Mouse (Mus musculus) testis, postnatal 14 days (tissue): ENCODE results near the gene Anxa4.
A peak's percentile ranks its signal among the peaks of the same experiment; 100 is the strongest.

Source experiments
- DNase-seq: peaks from one replicate; pipeline ENCODE4 v3.0.0; 2021; ENCODE audit warnings: low spot score

Anxa4 gene

GRCm38 (mm10) chr6:86800467-86800866, 7.1 kb upstream of the Anxa4 start:
- DNase-seq: no peak

DNA sequence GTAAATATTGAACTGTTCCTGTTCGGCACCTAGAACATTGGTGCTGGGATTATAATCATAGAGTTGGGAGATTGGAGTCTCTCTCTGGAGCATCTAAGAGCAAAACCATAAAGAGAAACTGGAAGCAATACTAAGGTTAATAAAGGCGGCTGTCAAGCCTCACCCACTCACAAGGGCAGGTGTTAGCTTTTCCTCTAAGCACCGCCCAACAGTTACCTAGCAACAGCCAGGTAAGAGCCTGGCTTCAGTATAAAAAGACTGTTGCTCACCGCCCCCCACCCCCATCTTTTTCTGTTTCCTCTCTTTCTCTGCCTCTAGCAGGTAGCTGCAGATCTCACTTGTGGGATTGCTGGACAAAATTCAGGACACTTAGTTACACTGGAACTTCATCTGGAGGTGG, 4.1 kb upstream of the Anxa4 start:
- no peak for DNase-seq

GRCm38 (mm10) chr6:86793957-86794356, 573 bp upstream of the Anxa4 start:
- no peak for DNase-seq

- no peak for DNase-seq
Observed at GRCm38 (mm10) chr6:86790351-86790943, 2.9 kb downstream of the Anxa4 start.

DNA sequence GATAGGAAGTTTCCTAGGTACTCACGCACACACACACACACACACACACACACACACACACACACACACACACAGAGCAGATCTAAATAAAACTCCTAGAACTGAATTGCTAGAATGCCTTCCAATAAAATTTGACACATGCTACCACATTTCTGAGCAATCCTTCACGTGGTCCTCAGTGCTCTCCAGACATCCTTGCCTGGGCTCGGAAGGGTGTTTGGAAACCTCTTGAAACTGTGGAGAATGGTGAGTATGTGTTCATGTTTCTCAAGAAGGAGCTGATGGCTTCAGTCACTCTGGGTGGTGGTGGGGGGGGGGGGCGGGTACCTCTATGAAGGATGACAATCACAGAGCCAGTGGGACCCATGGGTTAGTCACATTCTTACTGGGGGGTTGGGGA, 5.1 kb downstream of the Anxa4 start:
- DNase-seq: no peak

GRCm38 (mm10) chr6:86786545-86786944, 6.8 kb downstream of the Anxa4 start:
- DNase-seq: no peak

- DNase-seq: no peak
Observed at GRCm38 (mm10) chr6:86784739-86785138, 8.6 kb downstream of the Anxa4 start.

GRCm38 (mm10) chr6:86782342-86782741, 11.0 kb downstream of the Anxa4 start:
- no peak for DNase-seq

- no peak for DNase-seq
Observed at GRCm38 (mm10) chr6:86781361-86781957, 11.9 kb downstream of the Anxa4 start.

GRCm38 (mm10) chr6:86778910-86779594, 14.3 kb downstream of the Anxa4 start:
- DNase-seq: no peak

DNA sequence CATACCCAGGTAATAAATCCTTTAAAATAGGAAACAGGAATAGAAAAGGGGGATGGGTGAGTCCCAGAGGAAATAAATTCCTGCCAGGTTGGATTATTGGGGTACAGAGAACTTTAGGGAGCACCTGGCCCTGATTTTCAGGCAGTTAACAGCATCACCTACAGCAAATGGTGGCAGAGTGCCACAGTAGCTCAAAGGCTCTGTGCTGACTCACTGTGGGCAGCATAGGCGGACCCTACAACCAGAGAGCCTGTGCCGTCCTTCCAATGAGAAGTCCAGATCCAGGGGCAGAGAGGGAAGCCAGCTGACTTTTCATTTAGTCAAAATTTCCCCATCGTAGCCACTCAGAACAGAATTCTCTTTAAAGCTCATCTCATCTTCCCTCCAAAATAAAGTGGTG, 16.2 kb downstream of the Anxa4 start:
- DNase-seq: no peak

- no peak for DNase-seq
Observed at GRCm38 (mm10) chr6:86776706-86777071, 16.7 kb downstream of the Anxa4 start.

GRCm38 (mm10) chr6:86776001-86776705, 17.2 kb downstream of the Anxa4 start:
- peak; percentile 40 for DNase-seq

DNA sequence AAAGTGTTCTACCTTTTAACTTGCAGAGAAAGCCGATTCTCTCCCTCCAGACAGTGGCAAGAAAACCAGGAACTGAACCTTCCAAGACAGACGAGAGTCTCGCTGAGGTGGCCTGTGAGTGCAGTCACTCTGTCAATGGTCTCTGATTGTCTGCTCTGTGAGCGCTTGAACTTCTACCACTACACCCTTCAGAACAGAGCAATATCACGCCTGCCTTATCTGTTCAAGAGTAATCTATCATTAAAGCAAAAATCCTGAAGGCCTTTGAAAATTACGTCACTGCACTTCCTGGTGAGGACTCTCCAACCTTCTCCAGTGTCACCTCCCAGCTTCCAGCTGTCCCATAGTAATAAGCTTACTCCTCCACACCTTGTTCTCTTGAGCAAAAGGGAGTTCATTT, 18.4 kb downstream of the Anxa4 start:
- no peak for DNase-seq

DNA sequence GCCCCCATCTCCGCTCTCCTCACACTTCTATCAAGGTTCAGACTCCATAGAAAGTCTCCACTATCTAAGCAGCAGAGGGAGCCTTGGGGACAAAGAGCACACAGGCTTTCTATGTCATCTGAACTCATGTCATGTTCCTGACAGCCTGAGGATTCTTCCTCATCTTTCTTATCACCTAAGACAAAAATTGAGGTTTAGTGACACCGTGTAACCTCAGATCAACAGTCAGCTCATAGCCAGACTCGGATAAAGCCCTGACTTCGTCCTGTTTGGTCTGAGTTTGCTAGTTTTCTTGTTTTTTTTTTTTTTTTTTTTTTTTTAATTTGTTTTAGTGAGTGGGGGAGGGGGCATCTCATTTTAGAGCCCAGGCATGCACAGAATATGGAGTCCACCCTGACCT, 19.6 kb downstream of the Anxa4 start:
- DNase-seq: no peak

DNA sequence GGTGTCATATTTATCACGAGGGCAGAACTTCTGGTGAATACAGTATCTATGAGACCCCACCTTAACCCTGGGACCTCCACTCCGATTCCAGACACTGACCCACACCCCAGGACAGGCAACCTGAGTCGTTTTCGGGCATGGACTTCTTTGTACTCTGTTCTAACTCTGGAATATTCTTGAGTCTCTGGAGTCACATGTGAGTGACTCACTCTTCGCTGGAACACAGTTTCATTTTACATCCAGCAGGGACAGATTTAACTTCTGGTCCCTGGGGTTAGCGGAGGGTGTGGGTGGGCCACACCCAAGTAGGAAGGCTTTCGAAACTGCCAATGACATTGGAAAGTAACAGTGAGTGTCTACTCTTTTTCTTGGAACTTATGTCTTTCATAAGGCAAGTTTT, 20.8 kb downstream of the Anxa4 start:
- DNase-seq: no peak

GRCm38 (mm10) chr6:86768938-86769337, 24.4 kb downstream of the Anxa4 start:
- no peak for DNase-seq

DNA sequence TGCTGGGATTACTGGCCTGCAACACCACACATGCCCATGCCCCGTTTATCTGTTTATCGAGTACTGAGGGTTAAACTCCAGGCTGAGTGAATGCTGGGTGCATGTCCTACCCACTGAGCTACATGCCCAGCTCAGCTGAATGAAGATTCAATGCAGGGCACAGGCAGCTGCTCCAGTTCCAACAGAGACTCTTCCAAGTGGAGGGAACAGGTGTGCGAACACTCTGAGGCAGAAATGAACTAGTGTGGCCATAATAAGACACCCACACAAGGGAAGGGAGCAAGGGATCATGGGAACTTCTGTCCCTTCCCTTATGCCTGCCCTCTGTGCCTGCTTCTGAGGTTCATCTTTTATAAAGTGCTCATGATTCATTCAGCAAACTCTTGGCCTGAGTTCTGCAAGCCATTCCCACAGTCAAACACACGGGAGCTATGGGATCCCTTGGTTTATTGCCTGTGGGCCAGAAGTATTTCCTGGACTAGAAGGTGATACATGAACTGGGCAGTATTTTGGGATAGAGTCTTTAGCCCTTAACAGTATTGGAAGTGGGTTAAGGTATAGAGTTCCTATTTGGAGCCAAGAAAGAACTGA, 25.1 kb downstream of the Anxa4 start:
- DNase-seq: no peak

DNA sequence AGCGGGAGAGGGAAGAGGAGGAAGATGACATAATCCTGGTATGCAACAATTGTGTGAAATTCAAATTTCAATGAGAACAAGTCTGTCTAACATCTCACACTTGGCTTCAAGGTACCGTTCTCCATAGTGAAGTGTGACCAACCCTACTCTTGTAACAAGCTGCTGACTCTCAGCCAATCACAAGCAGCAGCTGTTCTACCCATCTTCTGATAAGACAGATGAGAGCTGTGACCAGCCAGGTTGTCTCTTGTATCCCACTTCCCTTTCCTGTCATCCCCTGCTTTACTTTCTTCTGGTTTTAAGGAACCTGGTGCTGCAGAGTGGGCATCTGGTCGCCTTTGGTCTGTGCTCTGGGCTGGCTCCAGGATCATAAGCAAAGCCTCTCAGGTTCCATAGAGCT, 25.9 kb downstream of the Anxa4 start:
- DNase-seq: no peak

DNA sequence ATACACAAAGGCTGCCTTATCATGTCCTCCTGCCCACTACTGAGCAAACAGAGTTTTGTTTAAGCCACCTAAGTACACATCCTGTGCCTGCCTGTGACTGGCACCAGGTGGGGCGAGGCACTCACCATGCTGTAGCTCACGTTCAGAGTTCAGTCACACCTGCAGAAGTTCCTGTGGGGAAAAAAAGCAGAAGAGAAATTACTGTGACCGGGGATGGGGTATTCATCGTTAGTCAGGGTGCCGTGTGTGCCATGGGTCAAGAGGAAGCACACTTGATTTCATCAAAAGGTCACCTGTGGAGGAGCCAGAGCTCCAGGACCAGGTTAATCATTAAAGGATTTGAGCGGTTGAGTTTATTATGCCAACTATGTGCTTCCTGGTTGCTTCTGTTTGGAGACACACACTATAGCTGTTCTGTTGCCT, 27.7 kb downstream of the Anxa4 start:
- no peak for DNase-seq

GRCm38 (mm10) chr6:86754105-86754863, 39.1 kb downstream of the Anxa4 start:
- no peak for DNase-seq
